Mouse (Mus musculus) erythroblast, embryonic 14.5 days (primary cell): ENCODE results near the gene Prkce.

Source experiments
- GATA1 ChIP-seq: IDR thresholded peaks from 2 replicates; pipeline ENCODE4 v1.6.1; 2012; ENCODE audit warnings: low read length, inconsistent platforms, mixed read lengths
- TAL1 ChIP-seq: IDR thresholded peaks from 3 replicates; pipeline ENCODE4 v1.6.1; 2012; ENCODE audit warnings: low read length, inconsistent platforms, mixed read lengths

- no peak for TF ChIP-seq TAL1
- TF ChIP-seq GATA1 = no peak
Observed at GRCm38 (mm10) chr17:86345234-86346005, 177.8 kb downstream of the Prkce start.
